Mouse (Mus musculus): ENCODE results near the gene Vamp2. TPM values are rescaled to one million over a fixed set of nuclear protein-coding genes. Genes with fewer than 3 reads are reported as not detected.

Vamp2 gene
- polyA plus RNA-seq, 1 experiment = 55.9 TPM

DNA sequence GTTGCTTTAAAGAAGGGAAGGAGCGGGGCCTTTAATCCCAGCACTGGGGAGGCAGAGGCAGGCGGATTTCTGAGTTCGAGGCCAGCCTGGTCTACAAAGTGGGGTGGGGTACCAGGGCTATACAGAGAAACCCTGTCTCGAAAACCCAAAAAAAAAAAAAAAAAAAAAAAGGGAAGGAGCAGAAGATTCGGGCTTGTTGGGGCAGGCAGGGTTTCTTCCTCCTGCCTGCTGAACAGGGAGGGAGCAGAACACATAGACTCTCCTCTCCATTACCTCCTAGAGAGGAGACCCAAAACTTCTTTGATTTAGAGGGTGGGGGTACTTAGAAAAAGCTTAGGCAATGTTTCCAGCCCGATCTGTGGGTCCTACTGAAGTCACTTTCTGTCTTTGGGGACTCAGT, 47.1 kb downstream of the Vamp2 start:
- WGBS = 59% methylated on average over 6 of the region's 6 CpGs
- no peak overlapping the region for H3K27ac ChIP-seq (ENCODE audit: control insufficient read depth, insufficient read depth, low read depth, low read length, poor library complexity)
- H3K4me3 ChIP-seq (replicated peaks; ENCODE audit: control insufficient read depth, low read depth, low read length) = no peak overlapping the region
- no peak for TF ChIP-seq CTCF (IDR thresholded peaks at IDR 0.05; ENCODE audit: control insufficient read depth, insufficient read depth, low read length)
- TF ChIP-seq POLR2A (IDR thresholded peaks at IDR 0.05; ENCODE audit: borderline replicate concordance, control insufficient read depth, low read depth, low read length) = no peak
- H3K4me1 ChIP-seq (ENCODE audit: control insufficient read depth, insufficient read depth, low read length) = peaks cover 1% of the 10 kb centered on the region

Other genes starting within 250 kb of the Vamp2 start
- 21.2 and 25.6 TPM in 2 replicates for gene Ndel1, start 216.6 kb upstream of the Vamp2 start, polyA plus RNA-seq (2011; ENCODE audit: insufficient read depth, insufficient read length, low replicate concordance, missing spikeins)
- 1.4 TPM in 1 of 2 replicates, not detected in the other for gene Rnf222, start 199.9 kb upstream of the Vamp2 start, polyA plus RNA-seq (2011; ENCODE audit: insufficient read depth, insufficient read length, low replicate concordance, missing spikeins)
- gene Rpl26, start 186.9 kb upstream of the Vamp2 start, polyA plus RNA-seq (2011; ENCODE audit: insufficient read depth, insufficient read length, low replicate concordance, missing spikeins) = 2,007 and 3,389 TPM in 2 replicates
- gene Odf4, start 161.4 kb upstream of the Vamp2 start, polyA plus RNA-seq (2011; ENCODE audit: insufficient read depth, insufficient read length, low replicate concordance, missing spikeins) = not detected in 2 replicates
- gene Arhgef15, start 131.0 kb upstream of the Vamp2 start, polyA plus RNA-seq (2011; ENCODE audit: insufficient read depth, insufficient read length, low replicate concordance, missing spikeins) = 1.9 and 4.5 TPM in 2 replicates
- 1.6 and 2.9 TPM in 2 replicates for gene Slc25a35, start 120.4 kb upstream of the Vamp2 start, polyA plus RNA-seq (2011; ENCODE audit: insufficient read depth, insufficient read length, low replicate concordance, missing spikeins)
- 18.3 and 38.3 TPM in 2 replicates for gene Rangrf, start 113.3 kb upstream of the Vamp2 start, polyA plus RNA-seq (2011; ENCODE audit: insufficient read depth, insufficient read length, low replicate concordance, missing spikeins)
- gene Pfas, start 80.0 kb upstream of the Vamp2 start, polyA plus RNA-seq (2011; ENCODE audit: insufficient read depth, insufficient read length, low replicate concordance, missing spikeins) = 26.1 and 34.4 TPM in 2 replicates
- gene Ctc1, start 72.6 kb upstream of the Vamp2 start, polyA plus RNA-seq (2011; ENCODE audit: insufficient read depth, insufficient read length, low replicate concordance, missing spikeins) = 19.0 and 38.1 TPM in 2 replicates
- 53.2 and 100 TPM in 2 replicates for gene Aurkb, start 42.8 kb upstream of the Vamp2 start, polyA plus RNA-seq (2011; ENCODE audit: insufficient read depth, insufficient read length, low replicate concordance, missing spikeins)
- 16.4 and 18.4 TPM in 2 replicates for gene Borcs6, start 28.8 kb upstream of the Vamp2 start, polyA plus RNA-seq (2011; ENCODE audit: insufficient read depth, insufficient read length, low replicate concordance, missing spikeins)
- 16.3 and 31.0 TPM in 2 replicates for gene Tmem107, start 17.7 kb upstream of the Vamp2 start, polyA plus RNA-seq (2011; ENCODE audit: insufficient read depth, insufficient read length, low replicate concordance, missing spikeins)
- 28.8 and 46.2 TPM in 2 replicates for gene Per1, start 6.7 kb downstream of the Vamp2 start, polyA plus RNA-seq (2011; ENCODE audit: insufficient read depth, insufficient read length, low replicate concordance, missing spikeins)
- 1.1 TPM in 1 of 2 replicates, not detected in the other for gene Hes7, start 31.9 kb downstream of the Vamp2 start, polyA plus RNA-seq (2011; ENCODE audit: insufficient read depth, insufficient read length, low replicate concordance, missing spikeins)
- not detected in 2 replicates for gene 9130213A22Rik, start 34.1 kb downstream of the Vamp2 start, polyA plus RNA-seq (2011; ENCODE audit: insufficient read depth, insufficient read length, low replicate concordance, missing spikeins)
- 0.82 TPM in 1 of 2 replicates, not detected in the other for gene Aloxe3, start 37.4 kb downstream of the Vamp2 start, polyA plus RNA-seq (2011; ENCODE audit: insufficient read depth, insufficient read length, low replicate concordance, missing spikeins)
- not detected in 2 replicates for gene Alox12b, start 68.5 kb downstream of the Vamp2 start, polyA plus RNA-seq (2011; ENCODE audit: insufficient read depth, insufficient read length, low replicate concordance, missing spikeins)
- not detected in 2 replicates for gene Alox8, start 109.4 kb downstream of the Vamp2 start, polyA plus RNA-seq (2011; ENCODE audit: insufficient read depth, insufficient read length, low replicate concordance, missing spikeins)
- gene Gucy2e, start 148.5 kb downstream of the Vamp2 start, polyA plus RNA-seq (2011; ENCODE audit: insufficient read depth, insufficient read length, low replicate concordance, missing spikeins) = not detected in 2 replicates
- 43.7 and 59.8 TPM in 2 replicates for gene Cntrob, start 235.3 kb downstream of the Vamp2 start, polyA plus RNA-seq (2011; ENCODE audit: insufficient read depth, insufficient read length, low replicate concordance, missing spikeins)
- gene Trappc1, start 235.5 kb downstream of the Vamp2 start, polyA plus RNA-seq (2011; ENCODE audit: insufficient read depth, insufficient read length, low replicate concordance, missing spikeins) = 50.7 and 71.7 TPM in 2 replicates
- gene Kcnab3, start 237.8 kb downstream of the Vamp2 start, polyA plus RNA-seq (2011; ENCODE audit: insufficient read depth, insufficient read length, low replicate concordance, missing spikeins) = not detected in 2 replicates

Data from bone marrow, adult 2 months (tissue).